Mouse (Mus musculus) left cerebral cortex, postnatal 14 days (tissue): ENCODE measurements at regions not wholly inside any gene's neighbourhood (a gene's known extent, or its start where the extent isn't known, plus 50 kb on each side); places are given as distances from the start of the nearest gene placed in this dataset.

Experiments used
- DNase-seq, 2 experiments: peaks; one replicate each; pipeline ENCODE4 v3.0.0; 2021 to 2022; ENCODE audit warnings: low spot score in 2 of 2, mixed read lengths in 1 of 2
- intact Hi-C: fragments of 180-260 bp; cut with DNase I; formaldehyde crosslinking; loops from one replicate; pipeline ENCODE4 v1.15.1; 2025

DNA sequence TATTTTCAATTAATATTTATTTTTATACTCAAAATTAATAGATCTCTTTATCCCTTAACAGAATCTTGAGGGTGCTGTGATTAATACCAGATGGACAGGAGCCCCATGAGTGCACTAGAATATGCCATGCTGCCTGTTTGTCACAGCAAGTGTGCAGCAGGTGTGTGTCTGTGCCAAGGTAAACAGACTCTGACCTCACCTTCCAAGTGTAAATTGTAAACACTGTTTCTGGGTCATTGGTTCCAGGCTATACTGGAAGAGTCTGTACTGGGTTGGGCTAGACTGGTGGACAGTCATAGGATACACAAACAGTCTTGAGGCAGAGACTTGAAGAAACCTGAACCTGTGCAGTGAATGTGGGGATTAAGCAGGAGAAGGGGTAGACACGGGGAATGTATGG, 422.2 kb downstream of the Gm21833 start:
- intact Hi-C loops: no loop called here

GRCm38 (mm10) chr16:83254183-83254582, 426.0 kb downstream of the Gm21833 start:
- intact Hi-C loops: no loop called here
- DNase-seq: no peak

More for the DNA sequence above, 422.2 kb downstream of the Gm21833 start:
- no peak for DNase-seq

GRCm38 (mm10) chr16:83271869-83272268, 443.7 kb downstream of the Gm21833 start:
- intact Hi-C loops: no loop called here
- DNase-seq: no peak

GRCm38 (mm10) chr16:83316314-83316713, 488.1 kb downstream of the Gm21833 start:
- intact Hi-C loops: no loop called here

DNA sequence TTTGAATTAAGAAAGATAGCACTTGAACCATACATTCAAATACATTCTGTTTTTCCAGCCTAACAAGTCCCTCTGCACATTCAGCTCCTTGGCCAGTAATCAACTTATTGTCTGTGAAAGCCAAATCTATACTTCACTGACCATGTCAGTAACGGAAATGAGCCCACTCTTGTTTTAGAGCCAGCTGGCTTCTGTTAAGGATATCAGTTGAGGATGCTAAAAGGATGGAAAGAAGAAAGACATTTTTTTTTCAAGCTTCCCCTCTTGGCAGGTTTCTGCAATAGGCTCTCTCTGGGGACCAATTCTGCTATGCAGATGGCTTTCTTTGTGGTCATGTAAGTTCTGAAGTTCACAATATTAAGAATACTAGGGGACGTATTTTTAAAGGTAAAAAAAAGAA, 498.6 kb downstream of the Gm21833 start:
- intact Hi-C loops: no loop called here

More at GRCm38 (mm10) chr16:83316314-83316713, 488.1 kb downstream of the Gm21833 start:
- DNase-seq: peak in 1 of 2 experiments; percentile 3

GRCm38 (mm10) chr16:83351069-83351468, 522.9 kb downstream of the Gm21833 start:
- DNase-seq: no peak
- intact Hi-C loops: no loop called here

More for the DNA sequence above, 498.6 kb downstream of the Gm21833 start:
- DNase-seq: no peak

DNA sequence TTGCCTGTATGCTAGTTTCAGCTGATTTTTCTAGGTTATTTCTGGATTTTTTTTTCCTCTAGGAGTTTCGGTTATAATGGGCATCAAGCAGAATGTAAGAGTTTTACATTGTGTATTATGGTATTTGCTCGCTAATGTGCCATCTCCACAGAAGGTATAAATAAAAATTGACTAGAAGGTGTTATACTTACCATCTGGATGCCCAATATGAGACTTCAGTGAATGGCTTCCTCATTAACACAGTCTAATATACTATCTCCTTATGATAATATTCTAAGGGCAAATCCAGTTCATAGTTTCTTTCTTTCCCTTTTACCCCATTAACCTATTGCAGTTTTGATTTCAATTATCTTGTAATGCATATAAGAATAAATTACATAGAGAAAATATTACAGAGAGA, 566.4 kb downstream of the Gm21833 start:
- no peak for DNase-seq
- intact Hi-C loops: no loop called here

- peak; percentile 40 to 46 for DNase-seq
- intact Hi-C loops: no loop called here
Observed at GRCm38 (mm10) chr16:83420676-83421075, 592.5 kb downstream of the Gm21833 start.

DNA sequence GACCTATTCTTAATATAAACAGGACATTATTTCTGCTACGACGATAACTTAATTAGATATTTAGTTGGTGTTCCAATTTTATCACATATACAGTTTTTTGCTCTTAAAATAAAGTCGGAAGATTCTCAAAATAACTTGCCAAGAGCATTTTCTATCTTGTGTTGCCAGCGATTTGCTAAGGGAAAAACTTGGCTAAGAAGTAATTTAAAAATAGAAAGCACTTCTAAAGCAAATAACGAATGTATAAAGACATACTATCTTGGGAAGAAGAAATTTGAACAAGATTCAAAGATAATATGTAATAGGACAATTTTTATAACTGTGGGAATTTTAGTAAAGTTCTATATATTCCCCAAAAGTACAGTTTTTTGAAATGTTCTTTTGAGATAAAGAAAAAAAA, 594.9 kb downstream of the Gm21833 start:
- peak in 1 of 2 experiments; percentile 7 for DNase-seq
- intact Hi-C loops: no loop called here
